Mouse (Mus musculus) kidney, postnatal 0 days (tissue): ENCODE measurements around the gene Alkbh6. TPM values are rescaled to one million over a fixed set of nuclear protein-coding genes. Genes with fewer than 3 reads are reported as not detected.

Source experiments
- ATAC-seq: fragments of 200-750 bp; cut with Nextera tagmentation; replicated peaks from 2 replicates; pipeline ENCODE4 v1.8.0; 2017; ENCODE audit warnings: low read depth, moderate number of reproducible peaks, moderate TSS enrichment, moderate library complexity; ENCODE audit not compliant: low FRiP score
- DNase-seq: peaks from one replicate; pipeline ENCODE4 v3.0.0-alpha.2; 2016; ENCODE audit warnings: low spot score
- H3K27ac ChIP-seq: fragments of 300-500 bp; sonication (generic); 2 replicates; pipeline ENCODE4 v1.5.1; 2014; ENCODE audit warnings: mild to moderate bottlenecking
- H3K27me3 ChIP-seq: fragments of 300-500 bp; sonication (generic); 2 replicates; pipeline ENCODE4 v1.6.1; 2014; ENCODE audit warnings: low read length, mixed read lengths; ENCODE audit not compliant: insufficient read depth
- H3K36me3 ChIP-seq: fragments of 300-500 bp; sonication (generic); 2 replicates; pipeline ENCODE4 v1.6.1; 2014; ENCODE audit warnings: low read length, mixed read lengths; ENCODE audit not compliant: insufficient read depth
- H3K4me1 ChIP-seq: fragments of 300-500 bp; sonication (generic); replicated peaks from 2 replicates; pipeline ENCODE4 v1.6.1; 2014; ENCODE audit warnings: antibody characterized with exemption, low read length, mixed read lengths; ENCODE audit not compliant: insufficient read depth
- H3K4me2 ChIP-seq: fragments of 300-500 bp; sonication (generic); 2 replicates; pipeline ENCODE4 v1.6.1; 2014; ENCODE audit warnings: mild to moderate bottlenecking, low read length, moderate library complexity, mixed read lengths
- H3K4me3 ChIP-seq: fragments of 300-500 bp; sonication (generic); replicated peaks from 2 replicates; pipeline ENCODE4 v1.5.1; 2014; ENCODE audit warnings: low read depth, low read length
- H3K9ac ChIP-seq: fragments of 300-500 bp; sonication (generic); 2 replicates; pipeline ENCODE4 v1.6.1; 2014; ENCODE audit warnings: low read depth, low read length
- H3K9me3 ChIP-seq: fragments of 300-500 bp; sonication (generic); replicated peaks from 2 replicates; pipeline ENCODE4 v1.6.1; 2016; ENCODE audit warnings: low read length, inconsistent platforms, mixed read lengths
- CTCF ChIP-seq: IDR thresholded peaks from 2 replicates; pipeline ENCODE4 v1.5.1; 2016; ENCODE audit warnings: antibody characterized with exemption, low read depth, mild to moderate bottlenecking, moderate library complexity
- WGBS: fragments of 180-500 bp; shearing (Covaris S2); extraction: QIAGEN DNeasy Blood & Tissue Kit; methylation state at CpG from one replicate; pipeline ENCODE4 v1.1.7; 2014; 5-methylcytosine and 5-hydroxymethylcytosine counted together
- polyA plus RNA-seq: library from polyadenylated mRNA; unstranded; fragments of >200 nt; fragmentation: Nextera tagmentation; extraction: Ambion mirVana; gene quantifications from 2 replicates; pipeline ENCODE4 v1.2.1, GENCODE M21; 2015

Alkbh6 gene
- polyA plus RNA-seq, 1 experiment from 2014 or later, result 101 TPM

GRCm38 (mm10) chr7:30291215-30292131, 17.0 kb upstream of the Alkbh6 start, which contains the start of gene Clip3:
Clip3 (plus strand) TSS chr7:30291728.
- peak within 1 kb of the TSS; percentile 52 for H3K4me3 ChIP-seq
- no peaks in the 10 kb centered on the region for H3K27me3 ChIP-seq
- DNase-seq (peak; percentile 91), ATAC-seq (peak; percentile 56)
- peaks cover 4% of the 10 kb centered on the region; the same call in 1 of the 2 replicates for H3K36me3 ChIP-seq
- H3K4me1 ChIP-seq, result peaks cover 3% of the 10 kb centered on the region; the same call in 1 of the 2 replicates
- WGBS, result 7% methylated on average over 35 of the region's 35 CpGs
- peak within 1 kb of the TSS; percentile 67 for H3K4me2 ChIP-seq
- H3K9ac ChIP-seq, result peak within 1 kb of the TSS; percentile 58
- TF ChIP-seq CTCF, result no peak
- H3K9me3 ChIP-seq, result no peaks in the 10 kb centered on the region
- peak within 1 kb of the TSS; percentile 42; the same call in 1 of the 2 replicates for H3K27ac ChIP-seq

DNA sequence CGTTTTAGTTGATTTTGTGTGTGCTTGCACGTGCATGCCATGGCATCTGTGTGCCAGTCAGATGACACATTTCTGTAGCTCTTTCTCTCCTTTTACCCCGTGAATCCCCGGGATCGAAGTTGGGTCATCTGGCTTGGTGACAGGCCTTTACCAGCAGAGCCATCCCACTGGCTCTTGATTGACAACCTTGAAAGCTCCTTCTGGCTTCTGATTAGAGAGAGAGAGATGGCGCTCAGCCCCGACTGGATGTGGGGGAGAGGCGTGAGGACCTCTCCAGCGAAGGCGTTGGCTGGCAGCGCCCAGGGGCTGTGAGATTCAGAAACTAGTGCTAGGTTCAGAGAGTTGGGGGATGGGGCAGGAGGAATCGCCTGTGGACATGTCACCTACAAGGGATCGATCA, 14.7 kb upstream of the Alkbh6 start:
- no peak overlapping the region for H3K9ac ChIP-seq
- no peaks in the 10 kb centered on the region for H3K27me3 ChIP-seq
- peaks cover 8% of the 10 kb centered on the region for H3K36me3 ChIP-seq
- no peak overlapping the region for H3K4me3 ChIP-seq
- 77% methylated on average over 13 of the region's 13 CpGs for WGBS
- DNase-seq (no peak), ATAC-seq (no peak)
- H3K9me3 ChIP-seq, result no peaks in the 10 kb centered on the region
- peaks cover 3% of the 10 kb centered on the region; the same call in 1 of the 2 replicates for H3K4me1 ChIP-seq
- no peak overlapping the region for H3K27ac ChIP-seq
- H3K4me2 ChIP-seq, result no peak overlapping the region
- TF ChIP-seq CTCF, result no peak

DNA sequence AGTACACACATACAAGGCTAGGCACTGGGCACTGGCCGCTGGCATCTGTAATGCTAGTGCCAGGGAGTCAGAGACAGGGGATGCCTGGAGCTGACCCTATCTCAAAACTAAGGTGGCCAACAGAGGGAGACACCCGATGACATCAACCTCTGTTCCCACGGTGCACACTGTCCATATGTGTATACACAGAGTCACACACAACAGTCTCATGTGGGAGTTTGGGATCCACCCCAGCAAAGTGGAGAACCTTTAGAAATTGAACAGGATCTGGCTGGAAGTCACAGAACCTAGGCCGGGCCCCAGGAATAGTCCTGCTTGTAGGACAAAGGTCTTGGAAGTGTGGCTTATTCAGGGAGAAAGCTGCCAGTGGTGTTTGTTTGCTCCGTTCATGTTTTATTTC, 14.2 kb upstream of the Alkbh6 start:
- WGBS, result 92% methylated on average over 5 of the region's 5 CpGs
- no peak overlapping the region for H3K4me2 ChIP-seq
- H3K4me1 ChIP-seq, result peaks cover 3% of the 10 kb centered on the region; the same call in 1 of the 2 replicates
- no peaks in the 10 kb centered on the region for H3K9me3 ChIP-seq
- DNase-seq (no peak), ATAC-seq (no peak)
- H3K27me3 ChIP-seq, result no peaks in the 10 kb centered on the region
- TF ChIP-seq CTCF, result no peak
- H3K27ac ChIP-seq, result no peak overlapping the region
- H3K4me3 ChIP-seq, result no peak overlapping the region
- no peak overlapping the region for H3K9ac ChIP-seq
- peaks cover 12% of the 10 kb centered on the region for H3K36me3 ChIP-seq

- no peaks in the 10 kb centered on the region for H3K9me3 ChIP-seq
- peaks cover 3% of the 10 kb centered on the region; the same call in 1 of the 2 replicates for H3K4me1 ChIP-seq
- no peak for TF ChIP-seq CTCF
- WGBS, result 62% methylated on average over 10 of the region's 10 CpGs
- H3K27ac ChIP-seq, result no peak overlapping the region
- H3K36me3 ChIP-seq, result peaks cover 13% of the 10 kb centered on the region
- ATAC-seq, result no peak
- H3K9ac ChIP-seq, result no peak overlapping the region
- H3K4me3 ChIP-seq, result no peak overlapping the region
- no peak overlapping the region for H3K4me2 ChIP-seq
- peak; percentile 34 for DNase-seq
- H3K27me3 ChIP-seq, result no peaks in the 10 kb centered on the region
These were observed 13.4 kb upstream of the Alkbh6 start for GRCm38 (mm10) chr7:30295103-30295502.

DNA sequence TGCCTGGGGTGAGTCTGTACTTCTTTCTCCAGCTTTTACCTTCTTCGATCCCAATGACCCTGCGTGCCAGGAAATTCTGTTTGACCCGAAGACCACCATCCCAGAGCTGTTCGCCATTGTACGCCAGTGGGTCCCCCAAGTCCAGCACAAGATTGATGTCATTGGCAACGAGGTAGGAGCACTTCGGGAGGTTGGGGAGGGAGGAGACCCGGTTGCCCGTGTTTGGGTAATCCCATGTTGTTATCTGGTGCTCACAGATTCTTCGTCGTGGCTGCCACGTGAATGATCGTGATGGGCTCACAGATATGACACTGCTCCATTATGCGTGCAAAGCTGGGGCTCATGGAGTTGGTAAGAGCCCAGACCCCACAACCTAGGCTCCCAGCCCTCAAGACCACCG, 11.7 kb upstream of the Alkbh6 start:
- DNase-seq, result no peak
- Histone ChIP-seq H3K27ac (no peak overlapping the region), H3K9me3 (no peaks in the 10 kb centered on the region), H3K4me3 (no peak overlapping the region), H3K4me2 (no peak overlapping the region), H3K27me3 (no peaks in the 10 kb centered on the region), H3K4me1 (peaks cover 3% of the 10 kb centered on the region; the same call in 1 of the 2 replicates), H3K9ac (no peak overlapping the region), H3K36me3 (peaks cover 20% of the 10 kb centered on the region)
- ATAC-seq, result no peak
- no peak for TF ChIP-seq CTCF
- WGBS, result 95% methylated on average over 15 of the region's 15 CpGs

DNA sequence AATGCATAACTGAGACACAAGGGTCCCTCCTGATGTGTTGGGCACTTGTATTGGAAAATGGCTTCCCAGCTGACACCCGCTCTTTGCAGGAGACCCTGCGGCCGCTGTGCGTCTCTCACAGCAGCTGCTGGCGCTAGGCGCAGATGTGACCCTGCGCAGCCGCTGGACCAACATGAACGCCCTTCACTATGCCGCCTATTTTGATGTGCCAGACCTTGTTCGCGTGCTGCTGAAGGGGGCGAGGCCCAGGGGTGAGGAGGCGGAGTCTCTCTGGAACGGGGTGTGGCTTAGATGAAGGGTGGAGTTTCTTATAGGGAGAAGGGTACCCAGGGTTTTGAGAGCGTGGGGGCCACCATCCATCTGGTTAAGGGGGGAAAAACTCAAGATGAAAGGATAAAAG, 11.3 kb upstream of the Alkbh6 start:
- DNase-seq (no peak), ATAC-seq (no peak)
- H3K4me3 ChIP-seq, result no peak overlapping the region
- WGBS, result 87% methylated on average over 16 of the region's 16 CpGs
- no peak for TF ChIP-seq CTCF
- H3K27me3 ChIP-seq, result no peaks in the 10 kb centered on the region
- no peak overlapping the region for H3K9ac ChIP-seq
- no peaks in the 10 kb centered on the region for H3K9me3 ChIP-seq
- H3K27ac ChIP-seq, result no peak overlapping the region
- H3K4me2 ChIP-seq, result no peak overlapping the region
- H3K36me3 ChIP-seq, result peaks cover 24% of the 10 kb centered on the region
- H3K4me1 ChIP-seq, result peaks cover 2% of the 10 kb centered on the region; the same call in 1 of the 2 replicates
